Mouse (Mus musculus): ENCODE results near the gene Pkd1l3.

Gene Pkd1l3

GRCm38 (mm10) chr8:109662328-109662727 is 48.0 kb downstream of the Pkd1l3 start:
- Histone ChIP-seq H3K27me3 (ENCODE audit: control insufficient read depth, insufficient read depth, low read length, poor library complexity, severe bottlenecking) (no peaks in the 10 kb centered on the region), H3K36me3 (ENCODE audit: control insufficient read depth, insufficient read depth, low read length, poor library complexity, severe bottlenecking) (no peaks in the 10 kb centered on the region)
- DNase-seq (ENCODE audit: low read depth, low spot score) = no peak

GRCm38 (mm10) chr8:109666616-109667015 is 52.3 kb downstream of the Pkd1l3 start:
- no peak for DNase-seq (ENCODE audit: low read depth, low spot score)
- Histone ChIP-seq H3K27me3 (ENCODE audit: control insufficient read depth, insufficient read depth, low read length, poor library complexity, severe bottlenecking) (no peaks in the 10 kb centered on the region), H3K36me3 (ENCODE audit: control insufficient read depth, insufficient read depth, low read length, poor library complexity, severe bottlenecking) (no peaks in the 10 kb centered on the region; the same call in none of the 2 replicates)

- Histone ChIP-seq H3K36me3 (ENCODE audit: control insufficient read depth, insufficient read depth, low read length, poor library complexity, severe bottlenecking) (peaks cover 11% of the 10 kb centered on the region), H3K27me3 (ENCODE audit: control insufficient read depth, insufficient read depth, low read length, poor library complexity, severe bottlenecking) (no peaks in the 10 kb centered on the region)
- DNase-seq (ENCODE audit: low read depth, low spot score) = no peak
Measured at GRCm38 (mm10) chr8:109672656-109673055, 58.3 kb downstream of the Pkd1l3 start.

DNA sequence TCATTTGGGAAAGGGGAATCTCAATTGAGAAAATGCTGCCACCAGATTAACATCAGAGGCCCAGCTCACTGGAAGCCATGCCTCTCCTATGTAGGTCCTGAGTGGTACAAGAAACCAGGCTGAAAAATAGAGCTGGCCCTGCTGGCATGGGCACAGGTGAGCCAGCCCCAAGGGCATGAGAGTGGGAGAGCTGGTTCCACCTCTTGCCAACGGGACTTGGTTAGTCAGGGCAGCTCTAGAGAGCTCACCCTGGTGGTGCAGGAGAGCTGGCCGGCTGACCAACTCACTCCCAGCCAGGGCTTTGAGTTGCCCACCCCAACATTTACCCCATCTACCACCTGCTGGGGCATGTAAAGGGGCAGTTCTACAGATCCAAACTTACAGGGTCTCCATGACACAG is 59.3 kb downstream of the Pkd1l3 start:
- no peak for DNase-seq (ENCODE audit: low read depth, low spot score)
- peaks cover 14% of the 10 kb centered on the region for H3K36me3 ChIP-seq (ENCODE audit: control insufficient read depth, insufficient read depth, low read length, poor library complexity, severe bottlenecking)
- H3K27me3 ChIP-seq (ENCODE audit: control insufficient read depth, insufficient read depth, low read length, poor library complexity, severe bottlenecking) = no peaks in the 10 kb centered on the region

- no peaks in the 10 kb centered on the region for H3K27me3 ChIP-seq (ENCODE audit: control insufficient read depth, insufficient read depth, low read length, poor library complexity, severe bottlenecking)
- peaks cover 16% of the 10 kb centered on the region for H3K36me3 ChIP-seq (ENCODE audit: control insufficient read depth, insufficient read depth, low read length, poor library complexity, severe bottlenecking)
- DNase-seq (ENCODE audit: low read depth, low spot score) = no peak
Measured at GRCm38 (mm10) chr8:109675896-109676643, 61.8 kb downstream of the Pkd1l3 start.

DNA sequence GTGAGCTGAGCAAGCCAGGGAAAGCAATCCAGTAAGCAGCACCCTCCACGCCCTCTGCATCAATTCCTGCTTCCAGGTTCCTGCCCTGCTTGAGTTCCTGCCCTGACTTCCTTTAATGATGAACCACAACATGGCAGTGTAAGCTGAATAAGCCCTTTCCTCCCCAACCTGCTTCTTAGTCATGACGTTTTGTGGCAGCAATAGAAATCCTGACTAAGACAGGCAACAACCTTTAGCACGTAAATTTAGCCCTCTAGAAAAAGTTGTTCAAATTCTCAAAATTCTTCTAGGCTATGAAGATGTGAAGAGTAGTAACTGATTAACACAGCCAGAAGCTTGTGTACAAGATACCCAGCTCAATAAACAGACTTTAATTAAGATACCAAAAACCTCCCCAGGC is 67.2 kb downstream of the Pkd1l3 start:
- peaks cover 19% of the 10 kb centered on the region for H3K36me3 ChIP-seq (ENCODE audit: control insufficient read depth, insufficient read depth, low read length, poor library complexity, severe bottlenecking)
- H3K27me3 ChIP-seq (ENCODE audit: control insufficient read depth, insufficient read depth, low read length, poor library complexity, severe bottlenecking) = no peaks in the 10 kb centered on the region
- DNase-seq (ENCODE audit: low read depth, low spot score) = no peak

DNA sequence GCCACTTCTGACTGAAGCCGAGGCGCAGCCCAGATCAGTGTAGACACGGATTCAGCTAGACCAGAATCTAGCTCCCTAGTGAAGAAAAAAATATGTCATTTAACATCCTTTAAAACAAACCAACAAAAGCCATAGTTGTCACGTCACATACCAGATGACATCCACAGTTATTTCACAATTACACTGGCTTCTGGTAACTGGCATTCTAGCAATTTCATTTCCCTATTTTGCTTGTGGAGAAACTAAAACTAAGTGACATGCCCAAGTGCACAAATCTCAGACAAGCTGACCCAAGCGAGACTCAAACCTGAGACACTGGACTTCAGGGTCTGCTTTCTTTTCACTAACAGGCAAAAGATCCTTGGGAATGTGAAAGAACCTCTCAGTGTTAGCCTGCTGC is 67.8 kb downstream of the Pkd1l3 start:
- Histone ChIP-seq H3K27me3 (ENCODE audit: control insufficient read depth, insufficient read depth, low read length, poor library complexity, severe bottlenecking) (no peaks in the 10 kb centered on the region), H3K36me3 (ENCODE audit: control insufficient read depth, insufficient read depth, low read length, poor library complexity, severe bottlenecking) (peaks cover 17% of the 10 kb centered on the region)
- peak; percentile 27 for DNase-seq (ENCODE audit: low read depth, low spot score)

GRCm38 (mm10) chr8:109687248-109687647 is 72.9 kb downstream of the Pkd1l3 start:
- H3K27me3 ChIP-seq (ENCODE audit: control insufficient read depth, insufficient read depth, low read length, poor library complexity, severe bottlenecking) = no peaks in the 10 kb centered on the region
- no peak for DNase-seq (ENCODE audit: low read depth, low spot score)

GRCm38 (mm10) chr8:109691769-109692168 is 77.5 kb downstream of the Pkd1l3 start:
- DNase-seq (ENCODE audit: low read depth, low spot score) = peak; percentile 61
- Histone ChIP-seq H3K27me3 (ENCODE audit: control insufficient read depth, insufficient read depth, low read length, poor library complexity, severe bottlenecking) (no peaks in the 10 kb centered on the region), H3K36me3 (ENCODE audit: control insufficient read depth, insufficient read depth, low read length, poor library complexity, severe bottlenecking) (no peaks in the 10 kb centered on the region)

More at GRCm38 (mm10) chr8:109687248-109687647, 72.9 kb downstream of the Pkd1l3 start:
- H3K36me3 ChIP-seq (ENCODE audit: control insufficient read depth, insufficient read depth, low read length, poor library complexity, severe bottlenecking) = peaks cover 4% of the 10 kb centered on the region; the same call in 1 of the 2 replicates

- no peak for DNase-seq (ENCODE audit: low read depth, low spot score)
- no peaks in the 10 kb centered on the region; the same call in 1 of the 2 replicates for H3K27me3 ChIP-seq (ENCODE audit: control insufficient read depth, insufficient read depth, low read length, poor library complexity, severe bottlenecking)
- no peaks in the 10 kb centered on the region for H3K36me3 ChIP-seq (ENCODE audit: control insufficient read depth, insufficient read depth, low read length, poor library complexity, severe bottlenecking)
Measured at GRCm38 (mm10) chr8:109692443-109693145, 78.3 kb downstream of the Pkd1l3 start.

GRCm38 (mm10) chr8:109693146-109693900 is 79.0 kb downstream of the Pkd1l3 start, which contains the start of gene Ist1:
Ist1 (minus strand) TSS chr8:109693260.
- H3K36me3 ChIP-seq (ENCODE audit: control insufficient read depth, insufficient read depth, low read length, poor library complexity, severe bottlenecking) = no peaks in the 10 kb centered on the region
- DNase-seq (ENCODE audit: low read depth, low spot score) = peak; percentile 99

GRCm38 (mm10) chr8:109694154-109694553 is 79.8 kb downstream of the Pkd1l3 start:
- DNase-seq (ENCODE audit: low read depth, low spot score) = no peak
- Histone ChIP-seq H3K36me3 (ENCODE audit: control insufficient read depth, insufficient read depth, low read length, poor library complexity, severe bottlenecking) (no peaks in the 10 kb centered on the region), H3K27me3 (ENCODE audit: control insufficient read depth, insufficient read depth, low read length, poor library complexity, severe bottlenecking) (no peaks in the 10 kb centered on the region; the same call in 1 of the 2 replicates)

More at GRCm38 (mm10) chr8:109693146-109693900, 79.0 kb downstream of the Pkd1l3 start, which contains the start of gene Ist1:
- H3K27me3 ChIP-seq (ENCODE audit: control insufficient read depth, insufficient read depth, low read length, poor library complexity, severe bottlenecking) = no peaks in the 10 kb centered on the region; the same call in 1 of the 2 replicates

GRCm38 (mm10) chr8:109697754-109698153 is 83.4 kb downstream of the Pkd1l3 start:
- H3K27me3 ChIP-seq (ENCODE audit: control insufficient read depth, insufficient read depth, low read length, poor library complexity, severe bottlenecking) = no peaks in the 10 kb centered on the region; the same call in 1 of the 2 replicates
- no peak for DNase-seq (ENCODE audit: low read depth, low spot score)
- H3K36me3 ChIP-seq (ENCODE audit: control insufficient read depth, insufficient read depth, low read length, poor library complexity, severe bottlenecking) = no peaks in the 10 kb centered on the region

GRCm38 (mm10) chr8:109698477-109698876 is 84.2 kb downstream of the Pkd1l3 start:
- Histone ChIP-seq H3K36me3 (ENCODE audit: control insufficient read depth, insufficient read depth, low read length, poor library complexity, severe bottlenecking) (no peaks in the 10 kb centered on the region), H3K27me3 (ENCODE audit: control insufficient read depth, insufficient read depth, low read length, poor library complexity, severe bottlenecking) (no peaks in the 10 kb centered on the region; the same call in 1 of the 2 replicates)
- DNase-seq (ENCODE audit: low read depth, low spot score) = no peak
